Comparison of ENCODE assay signal across 15 mouse cellular contexts in genomic region chr4:95915628-95916579, GRCm38 (mm10). TPM values are rescaled to one million over a fixed set of nuclear protein-coding genes. Genes with fewer than 3 reads are reported as not detected.
A peak's percentile ranks its signal among the peaks of the same experiment; 100 is the strongest.
DNase-seq lines count a peak whose midpoint lies in the region; ATAC-seq and TF ChIP-seq lines count a peak whose summit lies in the region.
"Had no signal": no experiment of that assay in that cellular context is flagged by ENCODE, and none has a peak within 500 bp of the region (broad histone marks: within the 10 kb centered on the region; RNA-seq: fewer than 3 reads in every experiment).

No protein-coding gene starts in this region.

- no peaks in the 10 kb centered on the region for H3K9me3 ChIP-seq in midbrain, embryonic 11.5 days (ENCODE audit: control insufficient read depth, low read length)
- H3K9me3 ChIP-seq in midbrain, embryonic 10.5 days (replicated peaks), result no peaks in the 10 kb centered on the region
- no peaks in the 10 kb centered on the region for H3K9me3 ChIP-seq in forebrain, embryonic 13.5 days (replicated peaks)
- no peaks in the 10 kb centered on the region for H3K9me3 ChIP-seq in hindbrain, postnatal 0 days (ENCODE audit: low read length)
- no peaks in the 10 kb centered on the region for H3K9me3 ChIP-seq in kidney, embryonic 14.5 days (ENCODE audit: control insufficient read depth, low read length)
- H3K9me3 ChIP-seq: limb, embryonic 12.5 days had no signal

- 55% methylated on average over 8 of the region's 8 CpGs for WGBS in midbrain, embryonic 11.5 days
- WGBS in midbrain, embryonic 10.5 days, result 74% methylated on average over 8 of the region's 8 CpGs
- WGBS in forebrain, embryonic 13.5 days, result 35% methylated on average over 8 of the region's 8 CpGs
- 32% methylated on average over 8 of the region's 8 CpGs for WGBS in hindbrain, postnatal 0 days
- WGBS in kidney, embryonic 14.5 days, result 84% methylated on average over 8 of the region's 8 CpGs

- no peak overlapping the region for H3K4me2 ChIP-seq in midbrain, embryonic 11.5 days
- no peak overlapping the region for H3K4me2 ChIP-seq in forebrain, embryonic 13.5 days
- H3K4me2 ChIP-seq in hindbrain, postnatal 0 days (ENCODE audit: low read depth, low read length), result no peak overlapping the region
- H3K4me2 ChIP-seq in kidney, embryonic 14.5 days (replicated peaks; ENCODE audit: low read depth, low read length), result no peak overlapping the region
- H3K4me2 ChIP-seq: limb, embryonic 12.5 days had no signal

- no peak overlapping the region for H3K27ac ChIP-seq in midbrain, embryonic 11.5 days (ENCODE audit: low read depth, low read length)
- H3K27ac ChIP-seq in midbrain, embryonic 10.5 days (replicated peaks), result no peak overlapping the region
- no peak overlapping the region for H3K27ac ChIP-seq in forebrain, embryonic 13.5 days
- no peak overlapping the region for H3K27ac ChIP-seq in hindbrain, postnatal 0 days
- H3K27ac ChIP-seq in kidney, embryonic 14.5 days (ENCODE audit: low read depth, low read length), result no peak overlapping the region
- H3K27ac ChIP-seq: layer of hippocampus, adult 2 months; limb, embryonic 12.5 days had no signal

- ATAC-seq in midbrain, embryonic 11.5 days (ENCODE audit: low FRiP score), result peak; percentile 59
- peak; percentile 60 for ATAC-seq in forebrain, embryonic 13.5 days
- ATAC-seq in hindbrain, postnatal 0 days, result peak; percentile 68
- ATAC-seq in kidney, embryonic 14.5 days (ENCODE audit: low FRiP score, low TSS enrichment), result no peak

- H3K27me3 ChIP-seq in midbrain, embryonic 11.5 days (ENCODE audit: control insufficient read depth, insufficient read depth, low read length), result no peaks in the 10 kb centered on the region
- no peaks in the 10 kb centered on the region for H3K27me3 ChIP-seq in midbrain, embryonic 10.5 days (ENCODE audit: low read depth, poor library complexity, severe bottlenecking)
- no peaks in the 10 kb centered on the region for H3K27me3 ChIP-seq in forebrain, embryonic 13.5 days
- no peaks in the 10 kb centered on the region for H3K27me3 ChIP-seq in hindbrain, postnatal 0 days (ENCODE audit: insufficient read depth, low read length)
- no peaks in the 10 kb centered on the region for H3K27me3 ChIP-seq in kidney, embryonic 14.5 days (ENCODE audit: control insufficient read depth, insufficient read depth, low read length)
- H3K27me3 ChIP-seq: limb, embryonic 12.5 days had no signal

- TF ChIP-seq CTCF in hindbrain, postnatal 0 days (IDR thresholded peaks at IDR 0.05; ENCODE audit: low read depth), result no peak

- no peak overlapping the region for H3K9ac ChIP-seq in midbrain, embryonic 11.5 days (ENCODE audit: low read length)
- no peak overlapping the region for H3K9ac ChIP-seq in forebrain, embryonic 13.5 days
- no peak overlapping the region for H3K9ac ChIP-seq in hindbrain, postnatal 0 days (replicated peaks; ENCODE audit: low read length)
- no peak overlapping the region for H3K9ac ChIP-seq in kidney, embryonic 14.5 days (ENCODE audit: low read depth, low read length)
- H3K9ac ChIP-seq: limb, embryonic 12.5 days had no signal

- no peak for DNase-seq in midbrain, embryonic 11.5 days (ENCODE audit: low spot score, missing footprints)
- DNase-seq in midbrain, embryonic 10.5 days (ENCODE audit: low spot score), result no peak
- DNase-seq in hindbrain, postnatal 0 days (ENCODE audit: low spot score), result no peak
- peak; percentile 40 for DNase-seq in testis, postnatal 10 days (ENCODE audit: low spot score)
- DNase-seq in left cerebral cortex, postnatal 10 days (ENCODE audit: extremely low spot score in 1 of 2, low spot score in 2 of 2), result no peak
- DNase-seq in cerebellum, adult 11-12 months, result no peak
- DNase-seq: adrenal gland, postnatal 36 days; cerebellum, adult 9-10 months; kidney, adult 2 months; lung, adult 18-20 months; thymus, postnatal 14 days had no signal

- 0 out of 2 replicates have a peak, but pooled peaks cover 2% of the 10 kb centered on the region for H3K4me1 ChIP-seq in midbrain, embryonic 11.5 days (ENCODE audit: control insufficient read depth, insufficient read depth, low read length)
- peaks cover 9% of the 10 kb centered on the region for H3K4me1 ChIP-seq in midbrain, embryonic 10.5 days
- peaks cover 11% of the 10 kb centered on the region; the same call in 1 of the 2 replicates for H3K4me1 ChIP-seq in forebrain, embryonic 13.5 days
- no peaks in the 10 kb centered on the region for H3K4me1 ChIP-seq in hindbrain, postnatal 0 days (ENCODE audit: insufficient read depth, low read length)
- H3K4me1 ChIP-seq in kidney, embryonic 14.5 days (ENCODE audit: control insufficient read depth, insufficient read depth, low read length), result no peaks in the 10 kb centered on the region

- intact Hi-C loops in left cerebral cortex, postnatal 10 days (cut with DNase I), result no loop called here

- H3K36me3 ChIP-seq in midbrain, embryonic 11.5 days (ENCODE audit: control insufficient read depth, insufficient read depth, low read length), result no peaks in the 10 kb centered on the region
- no peaks in the 10 kb centered on the region for H3K36me3 ChIP-seq in midbrain, embryonic 10.5 days
- no peaks in the 10 kb centered on the region for H3K36me3 ChIP-seq in forebrain, embryonic 13.5 days (ENCODE audit: poor library complexity, severe bottlenecking)
- no peaks in the 10 kb centered on the region for H3K36me3 ChIP-seq in hindbrain, postnatal 0 days (ENCODE audit: insufficient read depth, low read length)
- no peaks in the 10 kb centered on the region for H3K36me3 ChIP-seq in kidney, embryonic 14.5 days (ENCODE audit: control insufficient read depth, insufficient read depth, low read length)
- H3K36me3 ChIP-seq: limb, embryonic 12.5 days had no signal

- H3K4me3 ChIP-seq in midbrain, embryonic 11.5 days (ENCODE audit: low read depth, low read length), result no peak overlapping the region
- no peak overlapping the region for H3K4me3 ChIP-seq in midbrain, embryonic 10.5 days
- no peak overlapping the region for H3K4me3 ChIP-seq in forebrain, embryonic 13.5 days
- no peak overlapping the region for H3K4me3 ChIP-seq in hindbrain, postnatal 0 days (ENCODE audit: low read length)
- H3K4me3 ChIP-seq in kidney, embryonic 14.5 days (ENCODE audit: low read length), result no peak overlapping the region
- H3K4me3 ChIP-seq: layer of hippocampus, adult 2 months; limb, embryonic 12.5 days had no signal

RNA-seq across cellular contexts. Expression of gene Hook1, which starts 51.1 kb away (rescaled TPM):
- 30.8 and 34.4 TPM in 2 replicates for polyA plus RNA-seq in midbrain, embryonic 11.5 days (2014; fragmentation: Nextera tagmentation; extraction: Ambion mirVana)
- 17.9 and 18.1 TPM in 2 replicates for polyA plus RNA-seq in midbrain, embryonic 10.5 days (2016; fragmentation: Nextera tagmentation; extraction: Ambion mirVana)
- 33.9 and 43.8 TPM in 2 replicates for polyA plus RNA-seq in forebrain, embryonic 13.5 days (2015; fragmentation: Nextera tagmentation; extraction: Ambion mirVana)
- total RNA-seq in hindbrain, postnatal 0 days (2014; rRNA removed), result 29.3 and 30.4 TPM in 2 replicates
- polyA plus RNA-seq in hindbrain, postnatal 0 days (2015; fragmentation: Nextera tagmentation; extraction: Ambion mirVana), result 53.6 and 54.1 TPM in 2 replicates
- total RNA-seq in left cerebral cortex, postnatal 10 days (2021), result 10 to 100 TPM; 63.1 to 68.3 TPM
- 17.0 and 32.5 TPM in 2 replicates for polyA plus RNA-seq in kidney, embryonic 14.5 days (2014; fragmentation: Nextera tagmentation; extraction: Ambion mirVana)
